Mouse (Mus musculus) stomach, embryonic 14.5 days (tissue): Measurements from ENCODE around the gene Frmd4a. TPM values are rescaled to one million over a fixed set of nuclear protein-coding genes. Genes with fewer than 3 reads are reported as not detected.

Experiments used
- ATAC-seq: fragments of 200-750 bp; cut with Nextera tagmentation; 2 replicates; pipeline ENCODE4 v1.8.0; 2017; ENCODE audit warnings: low read depth, moderate TSS enrichment; ENCODE audit not compliant: insufficient number of reproducible peaks, insufficient read depth, low FRiP score
- H3K27ac ChIP-seq: fragments of 300-500 bp; sonication (generic); 2 replicates; pipeline ENCODE4 v1.5.1; 2014; ENCODE audit warnings: mild to moderate bottlenecking, low read length, moderate library complexity, mixed read lengths
- H3K27me3 ChIP-seq: fragments of 300-500 bp; sonication (generic); 2 replicates; pipeline ENCODE4 v1.6.1; 2014; ENCODE audit warnings: low read length, control low read depth, mixed read lengths; ENCODE audit not compliant: control insufficient read depth, insufficient read depth
- H3K36me3 ChIP-seq: fragments of 300-500 bp; sonication (generic); 2 replicates; pipeline ENCODE4 v1.6.1; 2014; ENCODE audit warnings: mild to moderate bottlenecking, control low read depth, low read length, moderate library complexity, mixed read lengths; ENCODE audit not compliant: control insufficient read depth, insufficient read depth
- H3K4me1 ChIP-seq: fragments of 300-500 bp; sonication (generic); 2 replicates; pipeline ENCODE4 v1.6.1; 2014; ENCODE audit warnings: low read length, control low read depth, mixed read lengths; ENCODE audit not compliant: control insufficient read depth, insufficient read depth
- H3K4me2 ChIP-seq: fragments of 300-500 bp; sonication (generic); replicated peaks from 2 replicates; pipeline ENCODE4 v1.6.1; 2014; ENCODE audit warnings: low read depth, low read length, control low read depth
- H3K4me3 ChIP-seq: fragments of 300-500 bp; sonication (generic); 2 replicates; pipeline ENCODE4 v1.5.1; 2014; ENCODE audit warnings: low read depth, low read length, control low read depth
- H3K9ac ChIP-seq: fragments of 300-500 bp; sonication (generic); replicated peaks from 2 replicates; pipeline ENCODE4 v1.6.1; 2014; ENCODE audit warnings: low read depth, mild to moderate bottlenecking, control low read depth, low read length, moderate library complexity, mixed read lengths
- H3K9me3 ChIP-seq: fragments of 300-500 bp; sonication (generic); 2 replicates; pipeline ENCODE4 v1.6.1; 2016; ENCODE audit warnings: low read depth, low read length, control low read depth; ENCODE audit not compliant: control insufficient read depth
- WGBS: fragments of 180-500 bp; shearing (Covaris S2); extraction: QIAGEN DNeasy Blood & Tissue Kit; methylation state at CpG from one replicate; pipeline ENCODE4 v1.1.7; 2014; 5-methylcytosine and 5-hydroxymethylcytosine counted together
- polyA plus RNA-seq: library from polyadenylated mRNA; unstranded; fragments of >200 nt; fragmentation: Nextera tagmentation; extraction: Ambion mirVana; gene quantifications from 2 replicates; pipeline ENCODE4 v1.2.1, GENCODE M21; 2014

The Frmd4a gene
- polyA plus RNA-seq, 1 experiment from 2014 or later, result 42.4 TPM

GRCm38 (mm10) chr2:4356812-4357384 lies 339.4 kb downstream of the Frmd4a start:
- Histone ChIP-seq H3K36me3 (no peaks in the 10 kb centered on the region), H3K4me1 (no peaks in the 10 kb centered on the region), H3K9ac (no peak overlapping the region), H3K27ac (no peak overlapping the region), H3K9me3 (no peaks in the 10 kb centered on the region), H3K4me2 (no peak overlapping the region), H3K4me3 (no peak overlapping the region), H3K27me3 (no peaks in the 10 kb centered on the region)
- no peak for ATAC-seq
- WGBS, result 85% methylated on average over 7 of the region's 7 CpGs

- H3K9me3 ChIP-seq, result no peaks in the 10 kb centered on the region
- no peak overlapping the region for H3K9ac ChIP-seq
- 45% methylated on average over 9 of the region's 9 CpGs for WGBS
- no peak overlapping the region for H3K4me3 ChIP-seq
- H3K36me3 ChIP-seq, result no peaks in the 10 kb centered on the region
- no peak for ATAC-seq
- H3K27ac ChIP-seq, result no peak overlapping the region
- no peaks in the 10 kb centered on the region for H3K27me3 ChIP-seq
- 0 out of 2 replicates have a peak, but pooled peaks cover 4% of the 10 kb centered on the region for H3K4me1 ChIP-seq
- H3K4me2 ChIP-seq, result no peak overlapping the region
Measured at GRCm38 (mm10) chr2:4361981-4362834, 344.7 kb downstream of the Frmd4a start.

GRCm38 (mm10) chr2:4364908-4365307 lies 347.4 kb downstream of the Frmd4a start:
- Histone ChIP-seq H3K4me1 (0 out of 2 replicates have a peak, but pooled peaks cover 4% of the 10 kb centered on the region), H3K36me3 (no peaks in the 10 kb centered on the region), H3K9ac (no peak overlapping the region), H3K4me2 (no peak overlapping the region), H3K27ac (no peak overlapping the region), H3K9me3 (no peaks in the 10 kb centered on the region), H3K27me3 (no peaks in the 10 kb centered on the region), H3K4me3 (no peak overlapping the region)
- ATAC-seq, result no peak
- WGBS, result 74% methylated on average over 4 of the region's 4 CpGs

- no peak for ATAC-seq
- H3K4me1 ChIP-seq, result no peaks in the 10 kb centered on the region
- H3K36me3 ChIP-seq, result no peaks in the 10 kb centered on the region
- H3K27ac ChIP-seq, result no peak overlapping the region
- H3K9me3 ChIP-seq, result no peaks in the 10 kb centered on the region
- H3K4me2 ChIP-seq, result no peak overlapping the region
- no peak overlapping the region for H3K4me3 ChIP-seq
- WGBS, result 92% methylated on average over 6 of the region's 6 CpGs
- H3K9ac ChIP-seq, result no peak overlapping the region
- no peaks in the 10 kb centered on the region for H3K27me3 ChIP-seq
Measured at GRCm38 (mm10) chr2:4368544-4368943, 351.0 kb downstream of the Frmd4a start.

- WGBS, result 83% methylated on average over 7 of the region's 7 CpGs
- H3K27ac ChIP-seq, result no peak overlapping the region
- no peak overlapping the region for H3K4me2 ChIP-seq
- no peaks in the 10 kb centered on the region for H3K9me3 ChIP-seq
- no peaks in the 10 kb centered on the region for H3K36me3 ChIP-seq
- no peaks in the 10 kb centered on the region for H3K27me3 ChIP-seq
- H3K4me1 ChIP-seq, result no peaks in the 10 kb centered on the region
- no peak overlapping the region for H3K9ac ChIP-seq
- H3K4me3 ChIP-seq, result no peak overlapping the region
- no peak for ATAC-seq
Measured at GRCm38 (mm10) chr2:4370499-4370898, 353.0 kb downstream of the Frmd4a start.

- Histone ChIP-seq H3K9ac (no peak overlapping the region), H3K9me3 (no peaks in the 10 kb centered on the region), H3K27me3 (no peaks in the 10 kb centered on the region), H3K36me3 (no peaks in the 10 kb centered on the region), H3K4me1 (no peaks in the 10 kb centered on the region), H3K27ac (no peak overlapping the region), H3K4me2 (no peak overlapping the region), H3K4me3 (no peak overlapping the region)
- 89% methylated on average over 1 of the region's 1 CpGs for WGBS
- no peak for ATAC-seq
Measured at GRCm38 (mm10) chr2:4371341-4371740, 353.8 kb downstream of the Frmd4a start.

GRCm38 (mm10) chr2:4378844-4379243 lies 361.3 kb downstream of the Frmd4a start:
- no peak overlapping the region for H3K27ac ChIP-seq
- 79% methylated on average over 3 of the region's 3 CpGs for WGBS
- no peaks in the 10 kb centered on the region for H3K36me3 ChIP-seq
- no peak overlapping the region for H3K4me2 ChIP-seq
- H3K9me3 ChIP-seq, result no peaks in the 10 kb centered on the region
- ATAC-seq, result no peak
- no peak overlapping the region for H3K4me3 ChIP-seq
- no peaks in the 10 kb centered on the region for H3K27me3 ChIP-seq
- no peak overlapping the region for H3K9ac ChIP-seq
- H3K4me1 ChIP-seq, result no peaks in the 10 kb centered on the region

- no peaks in the 10 kb centered on the region for H3K36me3 ChIP-seq
- no peaks in the 10 kb centered on the region for H3K27me3 ChIP-seq
- H3K9ac ChIP-seq, result no peak overlapping the region
- H3K4me1 ChIP-seq, result no peaks in the 10 kb centered on the region
- WGBS, result 74% methylated on average over 6 of the region's 6 CpGs
- no peak overlapping the region for H3K27ac ChIP-seq
- H3K4me2 ChIP-seq, result no peak overlapping the region
- no peak overlapping the region for H3K4me3 ChIP-seq
- no peaks in the 10 kb centered on the region for H3K9me3 ChIP-seq
- ATAC-seq, result no peak
Measured at GRCm38 (mm10) chr2:4380435-4380834, 362.9 kb downstream of the Frmd4a start.
